ENCODE assay signal across 8 mouse cellular contexts in the genomic region with DNA sequence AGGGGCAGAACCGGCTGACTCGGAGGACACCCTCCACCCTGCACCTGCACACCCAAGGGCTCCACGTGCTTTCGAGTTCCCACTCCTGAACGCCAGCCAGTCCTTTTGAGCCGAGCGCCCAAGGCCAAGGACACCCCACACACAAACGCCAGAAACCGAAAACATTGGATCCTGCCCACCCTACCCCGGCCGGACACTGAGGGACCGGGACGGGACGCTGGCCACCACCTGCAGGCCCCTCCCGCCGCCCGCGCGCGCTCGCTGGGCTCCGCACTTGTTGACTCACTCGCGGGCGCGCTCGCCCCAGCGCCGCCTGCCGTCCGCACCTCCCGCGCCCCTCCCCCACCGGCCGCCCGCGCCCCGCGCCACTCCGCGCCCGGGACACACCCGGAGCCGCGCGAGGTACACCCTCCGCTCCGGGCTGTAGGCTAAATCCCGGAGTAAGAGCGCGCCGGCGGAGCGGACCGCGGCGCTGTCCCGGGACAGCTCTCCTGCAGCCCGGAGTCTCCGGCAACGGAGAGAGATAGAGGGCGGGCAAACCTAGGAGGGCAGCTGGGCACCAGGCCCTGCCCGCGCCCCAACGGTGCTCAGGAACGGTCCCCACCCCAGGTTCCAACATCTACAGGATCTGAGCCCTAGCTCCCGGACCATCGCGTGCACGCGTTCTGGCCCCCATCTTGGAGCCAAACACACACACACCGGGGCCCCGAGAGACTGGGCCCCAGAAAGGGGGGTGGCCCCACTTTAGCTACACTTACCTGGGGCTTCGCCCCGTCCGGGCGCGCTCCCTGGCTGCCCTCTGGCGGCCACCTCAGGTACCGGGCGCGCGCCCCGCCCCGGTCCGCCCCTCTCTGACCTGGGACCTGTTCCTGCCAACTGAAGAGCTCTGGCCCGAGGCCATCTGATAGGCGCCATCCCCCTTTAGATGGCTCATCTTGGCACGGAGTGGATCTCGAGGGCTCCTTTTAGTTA. TPM values are rescaled to one million over a fixed set of nuclear protein-coding genes. Genes with fewer than 3 reads are reported as not detected.
DNase-seq lines count a peak whose midpoint lies in the region; ATAC-seq lines count a peak whose summit lies in the region.

No protein-coding gene starts in this region.

- H3K27me3 ChIP-seq in embryonic facial prominence, embryonic 15.5 days = 0 out of 2 replicates have a peak, but pooled peaks cover 15% of the 10 kb centered on the region
- H3K27me3 ChIP-seq in liver, embryonic 12.5 days (replicated peaks) = peaks cover 91% of the 10 kb centered on the region
- H3K27me3 ChIP-seq in splenic B cell, adult 2 months (ENCODE audit: control insufficient read depth, insufficient read depth, low read length, poor library complexity, severe bottlenecking) = no peaks in the 10 kb centered on the region

- no peaks in the 10 kb centered on the region for H3K9me3 ChIP-seq in embryonic facial prominence, embryonic 15.5 days (replicated peaks)
- H3K9me3 ChIP-seq in liver, embryonic 12.5 days (replicated peaks) = no peaks in the 10 kb centered on the region

- H3K9ac ChIP-seq in embryonic facial prominence, embryonic 15.5 days = peak overlapping the region; percentile 26; the same call in 1 of the 2 replicates
- peak overlapping the region; percentile 29; the same call in 1 of the 2 replicates for H3K9ac ChIP-seq in liver, embryonic 12.5 days

- WGBS in embryonic facial prominence, embryonic 15.5 days = under 1% methylated on average over 87 of the region's 90 CpGs
- under 1% methylated on average over 87 of the region's 90 CpGs for WGBS in liver, embryonic 12.5 days (ENCODE audit: insufficient replicate concordance)

- H3K4me1 ChIP-seq in embryonic facial prominence, embryonic 15.5 days = peaks cover 30% of the 10 kb centered on the region
- H3K4me1 ChIP-seq in liver, embryonic 12.5 days = 0 out of 2 replicates have a peak, but pooled peaks cover 16% of the 10 kb centered on the region

- H3K4me3 ChIP-seq in embryonic facial prominence, embryonic 15.5 days (replicated peaks) = peak overlapping the region; percentile 55
- peak overlapping the region; percentile 59 for H3K4me3 ChIP-seq in liver, embryonic 12.5 days

- peak; percentile 92 to 93 for DNase-seq in B cell, adult 2 months
- peak; percentile 69 to 72 for DNase-seq in adrenal gland, postnatal 4 days (ENCODE audit: low spot score in 2 of 2)
- peak; percentile 79 to 85 for DNase-seq in heart, adult 9 months (ENCODE audit: low spot score in 2 of 2)
- peak; percentile 91 for DNase-seq in kidney, adult 9 months
- DNase-seq in naive thymus-derived CD4-positive, alpha-beta T cell, adult 2 months (ENCODE audit: low read depth) = peak; percentile 91
- peak; percentile 89 for DNase-seq in splenic B cell, adult 2 months (ENCODE audit: low read depth, low spot score)

- peak; percentile 64 for ATAC-seq in embryonic facial prominence, embryonic 15.5 days (ENCODE audit: insufficient number of reproducible peaks, low FRiP score, low TSS enrichment, low read depth)
- ATAC-seq in liver, embryonic 12.5 days = peak; percentile 65

- no peaks in the 10 kb centered on the region for H3K36me3 ChIP-seq in embryonic facial prominence, embryonic 15.5 days
- H3K36me3 ChIP-seq in liver, embryonic 12.5 days = no peaks in the 10 kb centered on the region
- H3K36me3 ChIP-seq in splenic B cell, adult 2 months (ENCODE audit: control insufficient read depth, insufficient read depth, low read length, poor library complexity, severe bottlenecking) = no peaks in the 10 kb centered on the region

- H3K27ac ChIP-seq in embryonic facial prominence, embryonic 15.5 days (replicated peaks) = peak overlapping the region; percentile 44
- H3K27ac ChIP-seq in liver, embryonic 12.5 days = no peak overlapping the region

- H3K4me2 ChIP-seq in embryonic facial prominence, embryonic 15.5 days (replicated peaks) = peak overlapping the region; percentile 97
- H3K4me2 ChIP-seq in liver, embryonic 12.5 days = peak overlapping the region; percentile 83

RNA-seq across cellular contexts. Expression of a gene that starts 28.5 kb away (rescaled TPM):
- 10 to 100 TPM; 18.0 to 19.5 TPM for total RNA-seq in adrenal gland, postnatal 4 days (2021)
- polyA plus RNA-seq in embryonic facial prominence, embryonic 15.5 days (2015; fragmentation: Nextera tagmentation; extraction: Ambion mirVana) = 2.7 and 3.6 TPM in 2 replicates
- polyA plus RNA-seq in liver, embryonic 12.5 days (2016; fragmentation: Nextera tagmentation; extraction: Ambion mirVana) = 0.57 and 0.68 TPM in 2 replicates

RNA-seq across cellular contexts. Expression of a gene that starts 33.0 kb away (rescaled TPM):
- not detected for total RNA-seq in adrenal gland, postnatal 4 days (2021)
- polyA plus RNA-seq in embryonic facial prominence, embryonic 15.5 days (2015; fragmentation: Nextera tagmentation; extraction: Ambion mirVana) = 12.7 and 19.2 TPM in 2 replicates
- polyA plus RNA-seq in liver, embryonic 12.5 days (2016; fragmentation: Nextera tagmentation; extraction: Ambion mirVana) = not detected in 2 replicates

Comparison
In these comparisons a context has a peak if more than half of its experiments do, and no peak if none do; other contexts are left out.
1. RNA of a gene that starts 33.0 kb away (polyA plus RNA-seq): 12.7 to 19.2 TPM in embryonic facial prominence, embryonic 15.5 days; not detected in liver, embryonic 12.5 days; every median in the first group is over 10 times any median in the second.
2. Peak in every context shown above with its lines, with median percentiles within 50 percentile points of each other: DNase-seq.